Mouse (Mus musculus) left cerebral cortex, adult 11 months (tissue): Measurements from ENCODE around the gene Ntm.

ENCODE experiments used
- DNase-seq: peaks from one replicate; pipeline ENCODE4 v3.0.0; 2022; ENCODE audit warnings: low spot score

Gene Ntm

GRCm38 (mm10) chr9:29407954-29408353, 555.0 kb downstream of the Ntm start:
- DNase-seq: no peak

GRCm38 (mm10) chr9:29406973-29407372, 556.0 kb downstream of the Ntm start:
- DNase-seq: no peak

GRCm38 (mm10) chr9:29406046-29406445, 556.9 kb downstream of the Ntm start:
- no peak for DNase-seq

- DNase-seq: no peak
These were observed 562.8 kb downstream of the Ntm start for GRCm38 (mm10) chr9:29400151-29400550.

GRCm38 (mm10) chr9:29396101-29396500, 566.8 kb downstream of the Ntm start:
- DNase-seq: no peak

GRCm38 (mm10) chr9:29393136-29393535, 569.8 kb downstream of the Ntm start:
- no peak for DNase-seq

- DNase-seq: no peak
These were observed 572.0 kb downstream of the Ntm start for GRCm38 (mm10) chr9:29390796-29391517.

GRCm38 (mm10) chr9:29389224-29389623, 573.7 kb downstream of the Ntm start:
- DNase-seq: no peak

GRCm38 (mm10) chr9:29387136-29387535, 575.8 kb downstream of the Ntm start:
- no peak for DNase-seq

- no peak for DNase-seq
These were observed 585.6 kb downstream of the Ntm start for GRCm38 (mm10) chr9:29377172-29378002.

GRCm38 (mm10) chr9:29371341-29371740, 591.6 kb downstream of the Ntm start:
- DNase-seq: no peak

- no peak for DNase-seq
These were observed 593.3 kb downstream of the Ntm start for GRCm38 (mm10) chr9:29369621-29370020.

GRCm38 (mm10) chr9:29368291-29368690, 594.6 kb downstream of the Ntm start:
- DNase-seq: no peak

- DNase-seq: no peak
These were observed 605.1 kb downstream of the Ntm start for GRCm38 (mm10) chr9:29357796-29358195.

GRCm38 (mm10) chr9:29342303-29342702, 620.6 kb downstream of the Ntm start:
- no peak for DNase-seq

GRCm38 (mm10) chr9:29341292-29341691, 621.6 kb downstream of the Ntm start:
- DNase-seq: no peak

- DNase-seq: no peak
These were observed 627.3 kb downstream of the Ntm start for GRCm38 (mm10) chr9:29335671-29336070.

- no peak for DNase-seq
These were observed 630.4 kb downstream of the Ntm start for GRCm38 (mm10) chr9:29332296-29333090.

GRCm38 (mm10) chr9:29330486-29330885, 632.5 kb downstream of the Ntm start:
- DNase-seq: no peak

GRCm38 (mm10) chr9:29326283-29326682, 636.7 kb downstream of the Ntm start:
- DNase-seq: no peak

- no peak for DNase-seq
These were observed 637.8 kb downstream of the Ntm start for GRCm38 (mm10) chr9:29325137-29325536.

- no peak for DNase-seq
These were observed 643.7 kb downstream of the Ntm start for GRCm38 (mm10) chr9:29319197-29319596.
